Mouse (Mus musculus) limb, embryonic 13.5 days (tissue): ENCODE data around the gene Olfr286. TPM values are rescaled to one million over a fixed set of nuclear protein-coding genes. Genes with fewer than 3 reads are reported as not detected.

Experiments
- ATAC-seq: fragments of 200-750 bp; cut with Nextera tagmentation; 2 replicates; pipeline ENCODE4 v1.8.0; 2017; ENCODE audit warnings: low read depth, moderate number of reproducible peaks, moderate TSS enrichment; ENCODE audit not compliant: low FRiP score
- H3K27ac ChIP-seq: fragments of 300-500 bp; sonication (generic); 2 replicates; pipeline ENCODE4 v1.5.1; 2015; ENCODE audit warnings: inconsistent platforms, mild to moderate bottlenecking, moderate library complexity
- H3K27me3 ChIP-seq: fragments of 300-500 bp; sonication (generic); 2 replicates; pipeline ENCODE4 v1.6.1; 2015; ENCODE audit warnings: mild to moderate bottlenecking, inconsistent platforms
- H3K36me3 ChIP-seq: fragments of 300-500 bp; sonication (generic); 2 replicates; pipeline ENCODE4 v1.6.1; 2015; ENCODE audit warnings: inconsistent platforms, mild to moderate bottlenecking, moderate library complexity
- H3K4me1 ChIP-seq: fragments of 300-500 bp; sonication (generic); 2 replicates; pipeline ENCODE4 v1.6.1; 2015; ENCODE audit warnings: inconsistent platforms
- H3K4me2 ChIP-seq: fragments of 300-500 bp; sonication (generic); replicated peaks from 2 replicates; pipeline ENCODE4 v1.6.1; 2015; ENCODE audit warnings: inconsistent platforms, mild to moderate bottlenecking, moderate library complexity
- H3K4me3 ChIP-seq: fragments of 300-500 bp; sonication (generic); 2 replicates; pipeline ENCODE4 v1.5.1; 2015; ENCODE audit warnings: moderate library complexity, mild to moderate bottlenecking, inconsistent platforms
- H3K9ac ChIP-seq: fragments of 300-500 bp; sonication (generic); 2 replicates; pipeline ENCODE4 v1.6.1; 2015; ENCODE audit warnings: mild to moderate bottlenecking, inconsistent platforms
- H3K9me3 ChIP-seq: fragments of 300-500 bp; sonication (generic); 2 replicates; pipeline ENCODE4 v1.6.1; 2016; ENCODE audit warnings: inconsistent platforms
- WGBS: fragments of 180-500 bp; shearing (Covaris S2); methylation state at CpG from one replicate; pipeline ENCODE4 v1.1.7; 2015; 5-methylcytosine and 5-hydroxymethylcytosine counted together
- polyA plus RNA-seq: library from polyadenylated mRNA; unstranded; fragments of >200 nt; fragmentation: Nextera tagmentation; extraction: Ambion mirVana; gene quantifications from 2 replicates; pipeline ENCODE4 v1.2.1, GENCODE M21; 2015

Olfr286 gene
- polyA plus RNA-seq, result not detected in 2 replicates

GRCm38 (mm10) chr15:98234350-98234749, at the start of gene Olfr286:
TSS of gene Olfr286 (minus strand) at chr15:98234450.
- WGBS, result 86% methylated on average over 4 of the region's 4 CpGs
- H3K4me3 ChIP-seq, result no peak within 1 kb of the TSS
- no peaks in the 10 kb centered on the region for H3K36me3 ChIP-seq
- no peak within 1 kb of the TSS for H3K9ac ChIP-seq
- no peak for ATAC-seq
- H3K4me2 ChIP-seq, result no peak within 1 kb of the TSS
- no peaks in the 10 kb centered on the region for H3K9me3 ChIP-seq
- peaks cover 6% of the 10 kb centered on the region; the same call in 1 of the 2 replicates for H3K27me3 ChIP-seq
- no peaks in the 10 kb centered on the region for H3K4me1 ChIP-seq
- H3K27ac ChIP-seq, result no peak within 1 kb of the TSS

DNA sequence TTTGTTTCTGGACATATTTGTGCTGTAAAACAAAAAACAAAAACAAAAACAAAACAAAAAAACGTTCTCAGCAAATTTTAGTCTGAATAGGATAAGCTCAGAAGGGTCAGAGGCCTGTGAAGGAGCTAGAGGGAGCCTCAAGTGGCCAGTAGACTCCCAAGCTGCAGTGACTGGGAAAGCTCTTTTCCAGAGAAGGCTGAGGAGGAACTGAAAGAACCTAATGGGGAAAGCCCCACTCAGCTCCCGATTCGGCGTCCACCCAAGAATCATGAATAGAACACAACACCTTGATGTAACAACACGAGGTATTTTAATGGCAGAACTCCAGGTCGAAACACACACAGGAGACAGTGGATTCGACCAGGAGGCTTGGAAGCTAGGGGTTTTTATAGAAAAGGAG, 23.5 kb upstream of the Olfr286 start:
- no peaks in the 10 kb centered on the region for H3K27me3 ChIP-seq
- H3K27ac ChIP-seq, result no peak overlapping the region
- no peaks in the 10 kb centered on the region for H3K4me1 ChIP-seq
- no peak overlapping the region for H3K4me3 ChIP-seq
- no peak for ATAC-seq
- no peaks in the 10 kb centered on the region for H3K9me3 ChIP-seq
- WGBS, result 85% methylated on average over 7 of the region's 7 CpGs
- no peaks in the 10 kb centered on the region for H3K36me3 ChIP-seq
- H3K9ac ChIP-seq, result no peak overlapping the region
- no peak overlapping the region for H3K4me2 ChIP-seq

- Histone ChIP-seq H3K4me3 (no peak within 1 kb of the TSS), H3K27me3 (no peaks in the 10 kb centered on the region), H3K4me2 (no peak within 1 kb of the TSS), H3K4me1 (no peaks in the 10 kb centered on the region), H3K27ac (no peak within 1 kb of the TSS), H3K9me3 (no peaks in the 10 kb centered on the region), H3K36me3 (no peaks in the 10 kb centered on the region), H3K9ac (no peak within 1 kb of the TSS)
- 81% methylated on average over 8 of the region's 8 CpGs for WGBS
- ATAC-seq, result no peak
Measured at GRCm38 (mm10) chr15:98257193-98257592, 22.9 kb upstream of the Olfr286 start, which contains the start of gene H1fnt. TSS of gene H1fnt (minus strand) at chr15:98257293.

DNA sequence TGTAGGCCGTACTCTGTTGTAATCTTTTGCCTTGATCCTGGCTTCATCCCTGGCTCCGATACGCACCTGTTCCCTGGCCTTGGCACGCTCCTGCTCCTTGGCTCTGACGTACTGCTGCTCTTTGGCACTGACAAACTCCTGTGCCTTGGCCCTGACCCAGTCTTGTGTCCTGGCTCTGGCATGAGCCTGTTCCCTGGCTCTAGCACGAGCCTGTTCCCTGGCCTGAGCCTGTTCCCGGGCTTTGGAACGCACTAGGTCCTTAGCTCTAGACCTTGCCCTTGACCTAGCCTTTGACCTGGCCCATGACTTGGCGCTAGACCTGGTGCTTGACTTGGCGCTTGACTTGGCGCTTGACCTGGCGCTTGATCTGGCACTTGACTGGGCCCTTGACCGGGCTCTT, 22.0 kb upstream of the Olfr286 start:
- H3K4me3 ChIP-seq, result no peak overlapping the region
- H3K9ac ChIP-seq, result no peak overlapping the region
- no peaks in the 10 kb centered on the region for H3K36me3 ChIP-seq
- H3K9me3 ChIP-seq, result no peaks in the 10 kb centered on the region
- ATAC-seq, result no peak
- WGBS, result 93% methylated on average over 13 of the region's 13 CpGs
- H3K4me2 ChIP-seq, result no peak overlapping the region
- H3K27ac ChIP-seq, result no peak overlapping the region
- no peaks in the 10 kb centered on the region for H3K27me3 ChIP-seq
- H3K4me1 ChIP-seq, result no peaks in the 10 kb centered on the region

GRCm38 (mm10) chr15:98235442-98235841, 1.2 kb upstream of the Olfr286 start:
- no peaks in the 10 kb centered on the region for H3K4me1 ChIP-seq
- no peak overlapping the region for H3K4me2 ChIP-seq
- H3K27me3 ChIP-seq, result peaks cover 6% of the 10 kb centered on the region; the same call in 1 of the 2 replicates
- no peak overlapping the region for H3K27ac ChIP-seq
- H3K9ac ChIP-seq, result no peak overlapping the region
- no peak overlapping the region for H3K4me3 ChIP-seq
- H3K9me3 ChIP-seq, result no peaks in the 10 kb centered on the region
- 81% methylated on average over 4 of the region's 4 CpGs for WGBS
- no peaks in the 10 kb centered on the region for H3K36me3 ChIP-seq
- no peak for ATAC-seq

DNA sequence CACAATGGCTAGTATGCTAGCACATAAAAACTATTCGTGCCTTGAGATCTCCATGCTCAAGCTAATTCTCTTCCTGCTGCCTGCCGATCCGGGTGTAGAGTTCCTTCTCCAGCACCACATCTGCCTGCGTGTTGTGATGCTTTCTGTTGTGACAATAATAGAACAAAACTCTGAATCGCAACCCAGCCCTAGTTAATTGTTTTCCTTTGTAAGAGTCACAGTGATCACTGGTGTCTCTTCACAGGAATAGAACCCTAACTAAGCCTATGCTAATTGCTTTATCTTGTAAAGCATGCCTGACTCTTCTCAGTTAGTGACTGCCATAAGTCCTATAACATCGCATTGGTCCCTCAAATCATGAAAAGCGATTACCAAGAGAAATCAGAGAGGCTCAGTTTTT, 8.2 kb downstream of the Olfr286 start:
- WGBS, result 75% methylated on average over 7 of the region's 7 CpGs
- no peak for ATAC-seq
- Histone ChIP-seq H3K27me3 (peaks cover under 1% of the 10 kb centered on the region; the same call in 1 of the 2 replicates), H3K4me1 (no peaks in the 10 kb centered on the region), H3K4me2 (no peak overlapping the region), H3K4me3 (no peak overlapping the region), H3K9me3 (no peaks in the 10 kb centered on the region), H3K9ac (no peak overlapping the region), H3K36me3 (no peaks in the 10 kb centered on the region), H3K27ac (no peak overlapping the region)

- Histone ChIP-seq H3K27me3 (no peaks in the 10 kb centered on the region), H3K4me1 (no peaks in the 10 kb centered on the region), H3K36me3 (no peaks in the 10 kb centered on the region), H3K4me3 (no peak overlapping the region), H3K9me3 (no peaks in the 10 kb centered on the region), H3K27ac (no peak overlapping the region), H3K4me2 (no peak overlapping the region), H3K9ac (no peak overlapping the region)
- 48% methylated on average over 16 of the region's 16 CpGs for WGBS
- ATAC-seq, result no peak
Measured at GRCm38 (mm10) chr15:98225610-98226009, 8.6 kb downstream of the Olfr286 start.

- no peaks in the 10 kb centered on the region for H3K9me3 ChIP-seq
- H3K9ac ChIP-seq, result no peak overlapping the region
- H3K36me3 ChIP-seq, result no peaks in the 10 kb centered on the region
- no peak overlapping the region for H3K4me2 ChIP-seq
- H3K4me3 ChIP-seq, result no peak overlapping the region
- H3K4me1 ChIP-seq, result no peaks in the 10 kb centered on the region
- no peak for ATAC-seq
- no peaks in the 10 kb centered on the region for H3K27me3 ChIP-seq
- no peak overlapping the region for H3K27ac ChIP-seq
Measured at GRCm38 (mm10) chr15:98222377-98222776, 11.9 kb downstream of the Olfr286 start.

DNA sequence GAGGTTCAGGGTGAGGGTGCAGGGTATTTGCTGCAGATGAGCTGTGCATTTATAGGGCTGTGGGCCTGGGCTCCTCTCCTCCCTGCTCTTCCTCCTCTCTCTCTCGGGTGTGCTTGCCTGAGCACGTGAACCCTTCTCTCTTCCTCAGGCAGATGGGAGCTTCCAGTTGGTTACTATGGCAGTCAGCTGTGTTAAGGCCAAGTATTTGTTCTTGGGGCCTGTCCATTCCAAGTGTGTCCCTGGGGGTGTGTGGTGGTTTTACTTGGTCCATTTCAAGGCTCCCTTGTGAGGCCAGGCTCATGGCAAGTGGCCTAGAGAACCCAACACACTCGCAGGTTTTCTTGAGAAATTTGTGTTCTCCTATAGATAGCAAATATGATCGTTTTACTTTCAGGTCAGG, 13.4 kb downstream of the Olfr286 start, which contains the start of the genes Gm44579 and Olfr287:
Gm44579 (minus strand) TSS at position 101 of the 400 bp plus-strand sequence.
Olfr287 (minus strand) TSS at position 180 of the 400 bp plus-strand sequence.
- Histone ChIP-seq H3K4me3 (no peak within 1 kb of the TSS), H3K9me3 (no peaks in the 10 kb centered on the region), H3K4me2 (no peak within 1 kb of the TSS), H3K36me3 (no peaks in the 10 kb centered on the region), H3K27me3 (no peaks in the 10 kb centered on the region), H3K9ac (no peak within 1 kb of the TSS), H3K4me1 (no peaks in the 10 kb centered on the region), H3K27ac (no peak within 1 kb of the TSS)
- no peak for ATAC-seq
- 66% methylated on average over 4 of the region's 4 CpGs for WGBS

- no peak overlapping the region for H3K4me2 ChIP-seq
- no peak overlapping the region for H3K9ac ChIP-seq
- no peak for ATAC-seq
- H3K4me3 ChIP-seq, result no peak overlapping the region
- no peaks in the 10 kb centered on the region for H3K27me3 ChIP-seq
- H3K36me3 ChIP-seq, result no peaks in the 10 kb centered on the region
- no peaks in the 10 kb centered on the region for H3K9me3 ChIP-seq
- no peak overlapping the region for H3K27ac ChIP-seq
- WGBS, result 62% methylated on average over 5 of the region's 5 CpGs
- no peaks in the 10 kb centered on the region for H3K4me1 ChIP-seq
Measured at GRCm38 (mm10) chr15:98214130-98214529, 20.1 kb downstream of the Olfr286 start.

DNA sequence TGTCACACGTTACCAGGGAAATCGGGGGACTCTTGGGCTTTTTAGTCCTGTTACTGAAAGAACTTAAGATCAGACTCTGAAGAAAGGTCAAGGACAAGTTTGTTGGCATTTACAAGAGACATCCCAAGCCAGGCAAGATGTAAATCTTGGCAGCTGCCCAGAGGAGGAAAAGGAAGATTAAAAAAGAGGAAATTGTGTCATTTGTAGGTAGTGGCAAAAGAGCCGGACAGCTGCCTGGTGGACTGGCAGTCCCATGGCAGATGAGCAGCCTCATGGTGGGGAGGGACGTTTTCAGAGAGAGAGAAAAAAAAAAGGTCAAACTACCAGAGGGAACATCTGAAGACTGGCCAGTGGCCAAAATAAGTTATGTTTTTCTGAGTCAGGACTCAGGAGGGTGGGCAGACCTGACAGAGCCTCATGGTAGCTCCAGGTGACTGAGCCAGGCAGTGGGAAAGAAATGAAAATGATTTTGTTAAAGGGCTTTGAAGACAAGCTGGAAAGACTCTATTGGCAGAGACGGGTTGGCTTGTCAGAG, 20.8 kb downstream of the Olfr286 start:
- Histone ChIP-seq H3K4me3 (no peak overlapping the region), H3K9ac (no peak overlapping the region), H3K27ac (no peak overlapping the region), H3K27me3 (no peaks in the 10 kb centered on the region), H3K36me3 (no peaks in the 10 kb centered on the region), H3K9me3 (no peaks in the 10 kb centered on the region), H3K4me1 (no peaks in the 10 kb centered on the region), H3K4me2 (no peak overlapping the region)
- WGBS, result 76% methylated on average over 5 of the region's 5 CpGs
- ATAC-seq, result no peak

GRCm38 (mm10) chr15:98209676-98210075, 24.6 kb downstream of the Olfr286 start:
- no peaks in the 10 kb centered on the region for H3K4me1 ChIP-seq
- WGBS, result 77% methylated on average over 7 of the region's 7 CpGs
- H3K27ac ChIP-seq, result no peak overlapping the region
- no peaks in the 10 kb centered on the region for H3K9me3 ChIP-seq
- H3K4me3 ChIP-seq, result no peak overlapping the region
- no peak for ATAC-seq
- H3K36me3 ChIP-seq, result no peaks in the 10 kb centered on the region
- H3K27me3 ChIP-seq, result no peaks in the 10 kb centered on the region
- H3K9ac ChIP-seq, result no peak overlapping the region
- no peak overlapping the region for H3K4me2 ChIP-seq

- Histone ChIP-seq H3K9ac (no peak within 1 kb of the TSS), H3K27ac (no peak within 1 kb of the TSS), H3K4me3 (no peak within 1 kb of the TSS), H3K27me3 (no peaks in the 10 kb centered on the region), H3K4me1 (no peaks in the 10 kb centered on the region), H3K9me3 (no peaks in the 10 kb centered on the region; the same call in 1 of the 2 replicates), H3K36me3 (no peaks in the 10 kb centered on the region), H3K4me2 (no peak within 1 kb of the TSS)
- WGBS, result 81% methylated on average over 3 of the region's 3 CpGs
- ATAC-seq, result no peak
Measured at GRCm38 (mm10) chr15:98195442-98195841, 38.8 kb downstream of the Olfr286 start, which contains the start of gene Olfr288. TSS of gene Olfr288 (minus strand) at chr15:98195542.
